8 mouse cellular contexts compared by ENCODE assay signal in genomic region chr11:93995111-93995719, GRCm38 (mm10). TPM values are rescaled to one million over a fixed set of nuclear protein-coding genes. Genes with fewer than 3 reads are reported as not detected.
DNase-seq lines count a peak whose midpoint lies in the region; ATAC-seq and TF ChIP-seq lines count a peak whose summit lies in the region.

No protein-coding gene starts in this region.

- H3K27ac ChIP-seq in ES-E14 (ENCODE audit: insufficient read depth, low read depth, low read length, poor library complexity, severe bottlenecking): peak overlapping the region; percentile 44
- H3K27ac ChIP-seq in forebrain, embryonic 15.5 days (replicated peaks): peak overlapping the region; percentile 94
- H3K27ac ChIP-seq in liver, postnatal 0 days (ENCODE audit: low read depth): peak overlapping the region; percentile 99
- H3K27ac ChIP-seq in neural tube, embryonic 13.5 days (replicated peaks): peak overlapping the region; percentile 95
- peak overlapping the region; percentile 87 for H3K27ac ChIP-seq in testis, adult 2 months (ENCODE audit: control insufficient read depth, insufficient read depth, low read depth, low read length)

- intact Hi-C loops in heart, postnatal 14 days (cut with DNase I): loop anchor here (5.0 kb wide), 1 partner anchor 38 kb away; the partner anchor contains the start of gene Nme2

- 11% methylated on average over 15 of the region's 15 CpGs for WGBS in forebrain, embryonic 15.5 days
- whole genome bisulfite sequencing in liver, postnatal 0 days (ENCODE audit: insufficient replicate concordance): 3% methylated on average over 15 of the region's 15 CpGs
- WGBS in neural tube, embryonic 13.5 days: 10% methylated on average over 15 of the region's 15 CpGs

- peak overlapping the region; percentile 87 for H3K4me2 ChIP-seq in forebrain, embryonic 15.5 days (replicated peaks)
- H3K4me2 ChIP-seq in liver, postnatal 0 days (ENCODE audit: low read depth, low read length): peak overlapping the region; percentile 76
- H3K4me2 ChIP-seq in neural tube, embryonic 13.5 days: peak overlapping the region; percentile 83

- no peak for TF ChIP-seq CTCF in liver, postnatal 0 days (IDR thresholded peaks at IDR 0.05; ENCODE audit: low read depth)
- no peak for TF ChIP-seq CTCF in testis, adult 2 months (IDR thresholded peaks at IDR 0.05; ENCODE audit: control insufficient read depth, insufficient read depth, insufficient replicate concordance, low read depth, low read length)

- peak; percentile 52; the same call in 1 of the 2 replicates for TF ChIP-seq POLR2A in testis, adult 2 months (IDR thresholded peaks at IDR 0.05; ENCODE audit: control insufficient read depth, low read depth, low read length)

- H3K27me3 ChIP-seq in forebrain, embryonic 15.5 days: no peaks in the 10 kb centered on the region
- H3K27me3 ChIP-seq in liver, postnatal 0 days (ENCODE audit: insufficient read depth, low read length): no peaks in the 10 kb centered on the region
- no peaks in the 10 kb centered on the region; the same call in 1 of the 2 replicates for H3K27me3 ChIP-seq in neural tube, embryonic 13.5 days
- H3K27me3 ChIP-seq in testis, adult 2 months (ENCODE audit: control insufficient read depth, insufficient read depth, low read length): no peaks in the 10 kb centered on the region

- H3K4me3 ChIP-seq in ES-E14 (ENCODE audit: insufficient read depth in 1 of 2, low read depth in 1 of 2, low read length in 2 of 2, poor library complexity in 1 of 2, severe bottlenecking in 1 of 2): peak overlapping the region; percentile 69 to 90
- H3K4me3 ChIP-seq in forebrain, embryonic 15.5 days: peak overlapping the region; percentile 85
- H3K4me3 ChIP-seq in liver, postnatal 0 days (ENCODE audit: low read depth, low read length): peak overlapping the region; percentile 96
- H3K4me3 ChIP-seq in neural tube, embryonic 13.5 days: peak overlapping the region; percentile 69
- H3K4me3 ChIP-seq in testis, adult 2 months (ENCODE audit: control insufficient read depth, low read depth, low read length): peak overlapping the region; percentile 86

- peak; percentile 6; the same call in 1 of the 2 replicates for TF ChIP-seq EP300 in liver, postnatal 0 days (IDR thresholded peaks at IDR 0.05; ENCODE audit: low read depth)

- H3K9me3 ChIP-seq in ES-E14 (ENCODE audit: control insufficient read depth, insufficient read depth, low read depth, low read length): no peaks in the 10 kb centered on the region
- H3K9me3 ChIP-seq in forebrain, embryonic 15.5 days: no peaks in the 10 kb centered on the region
- H3K9me3 ChIP-seq in liver, postnatal 0 days (ENCODE audit: low read length): no peaks in the 10 kb centered on the region
- H3K9me3 ChIP-seq in neural tube, embryonic 13.5 days: no peaks in the 10 kb centered on the region

- DNase-seq in ES-E14 (ENCODE audit: low read depth, low spot score): peak; percentile 67
- peak; percentile 83 for DNase-seq in cerebellum, adult 11-12 months
- DNase-seq in heart, postnatal 14 days: peak; percentile 81
- DNase-seq in layer of hippocampus, adult 11-12 months (ENCODE audit: low spot score): peak; percentile 81
- peak; percentile 75 for DNase-seq in liver, postnatal 0 days

- in situ Hi-C loops in ES-E14 (cut with MboI; ENCODE audit: low sequenced_read_pairs in 2 of 2, unreplicated experiment in 2 of 2): no loop called here

- no peaks in the 10 kb centered on the region for H3K36me3 ChIP-seq in ES-E14 (ENCODE audit: control insufficient read depth, insufficient read depth, low read length, poor library complexity, severe bottlenecking)
- H3K36me3 ChIP-seq in forebrain, embryonic 15.5 days: no peaks in the 10 kb centered on the region
- H3K36me3 ChIP-seq in liver, postnatal 0 days (replicated peaks; ENCODE audit: insufficient read depth, low read length): no peaks in the 10 kb centered on the region
- no peaks in the 10 kb centered on the region for H3K36me3 ChIP-seq in neural tube, embryonic 13.5 days
- H3K36me3 ChIP-seq in testis, adult 2 months (ENCODE audit: control insufficient read depth, insufficient read depth, low read length): no peaks in the 10 kb centered on the region; the same call in none of the 2 replicates

- ATAC-seq in forebrain, embryonic 15.5 days (replicated peaks): peak; percentile 59
- peak; percentile 63 for ATAC-seq in liver, postnatal 0 days
- ATAC-seq in neural tube, embryonic 13.5 days (ENCODE audit: low read depth): peak; percentile 57

- H3K4me1 ChIP-seq in ES-E14 (ENCODE audit: control insufficient read depth in 2 of 2, insufficient read depth in 2 of 2, low read length in 2 of 2, poor library complexity in 1 of 2): peaks cover 0 to 4% of the 10 kb centered on the region in 2 experiments; a peak in 2 of 4 replicates
- peaks cover 39% of the 10 kb centered on the region for H3K4me1 ChIP-seq in forebrain, embryonic 15.5 days
- peaks cover 24% of the 10 kb centered on the region for H3K4me1 ChIP-seq in liver, postnatal 0 days (ENCODE audit: insufficient read depth)
- peaks cover 42% of the 10 kb centered on the region for H3K4me1 ChIP-seq in neural tube, embryonic 13.5 days (replicated peaks)
- no peaks in the 10 kb centered on the region for H3K4me1 ChIP-seq in testis, adult 2 months (ENCODE audit: control insufficient read depth, insufficient read depth, low read length)

- H3K9ac ChIP-seq in ES-E14 (ENCODE audit: insufficient read depth, low read depth, low read length, poor library complexity, severe bottlenecking): peak overlapping the region; percentile 74
- peak overlapping the region; percentile 81 for H3K9ac ChIP-seq in forebrain, embryonic 15.5 days (replicated peaks)
- peak overlapping the region; percentile 76 for H3K9ac ChIP-seq in liver, postnatal 0 days (replicated peaks)
- peak overlapping the region; percentile 78 for H3K9ac ChIP-seq in neural tube, embryonic 13.5 days

TF ChIP-seq in ES-E14, 5 proteins besides CTCF, POLR2A, EP300 and RAD21:
- TF ChIP-seq ZC3H11A (IDR thresholded peaks at IDR 0.05; ENCODE audit: borderline replicate concordance, low read depth, low read length) (no peak), HCFC1 (IDR thresholded peaks at IDR 0.05; ENCODE audit: borderline replicate concordance, insufficient read depth, low read length) (no peak), ZNF384 (IDR thresholded peaks at IDR 0.05; ENCODE audit: low read depth, low read length) (no peak), CHD2 (IDR thresholded peaks at IDR 0.05; ENCODE audit: low read depth, low read length) (no peak), MAFK (IDR thresholded peaks at IDR 0.05; ENCODE audit: insufficient read depth, low read depth, low read length) (no peak)

RNA-seq across cellular contexts. Expression of gene Spag9, which starts 0.7 kb away (rescaled TPM):
- total RNA-seq in ES-E14 (2012; rRNA removed): 16.5 and 20.9 TPM in 2 replicates
- 90.9 and 96.7 TPM in 2 replicates for polyA plus RNA-seq in forebrain, embryonic 15.5 days (2015; fragmentation: Nextera tagmentation; extraction: Ambion mirVana)
- 100 to 1,000 TPM; 145 to 146 TPM for total RNA-seq in heart, postnatal 14 days (2021)
- polyA plus RNA-seq in liver, postnatal 0 days (2015; fragmentation: Nextera tagmentation; extraction: Ambion mirVana): 21.3 and 22.8 TPM in 2 replicates
- polyA plus RNA-seq in neural tube, embryonic 13.5 days (2015; fragmentation: Nextera tagmentation; extraction: Ambion mirVana): 82.4 and 83.4 TPM in 2 replicates
- 17.7 and 18.8 TPM in 2 replicates for polyA plus RNA-seq in testis, adult 2 months (2012; rRNA removed)

RNA-seq across cellular contexts. Expression of gene Nme1, which starts 26.9 kb away (rescaled TPM):
- total RNA-seq in ES-E14 (2012; rRNA removed): 141 and 163 TPM in 2 replicates
- polyA plus RNA-seq in forebrain, embryonic 15.5 days (2015; fragmentation: Nextera tagmentation; extraction: Ambion mirVana): 312 and 316 TPM in 2 replicates
- 10 to 100 TPM; 16.6 to 21.5 TPM for total RNA-seq in heart, postnatal 14 days (2021)
- polyA plus RNA-seq in liver, postnatal 0 days (2015; fragmentation: Nextera tagmentation; extraction: Ambion mirVana): 73.5 and 84.8 TPM in 2 replicates
- polyA plus RNA-seq in neural tube, embryonic 13.5 days (2015; fragmentation: Nextera tagmentation; extraction: Ambion mirVana): 302 and 356 TPM in 2 replicates
- 51.5 and 54.6 TPM in 2 replicates for polyA plus RNA-seq in testis, adult 2 months (2012; rRNA removed)

RNA-seq across cellular contexts. Expression of gene Gm20390, which starts 27.1 kb away (rescaled TPM):
- 342 and 419 TPM in 2 replicates for total RNA-seq in ES-E14 (2012; rRNA removed)
- 363 and 387 TPM in 2 replicates for polyA plus RNA-seq in forebrain, embryonic 15.5 days (2015; fragmentation: Nextera tagmentation; extraction: Ambion mirVana)
- 10 to 100 TPM; 16.9 to 26.8 TPM for total RNA-seq in heart, postnatal 14 days (2021)
- polyA plus RNA-seq in liver, postnatal 0 days (2015; fragmentation: Nextera tagmentation; extraction: Ambion mirVana): 143 and 158 TPM in 2 replicates
- 330 and 375 TPM in 2 replicates for polyA plus RNA-seq in neural tube, embryonic 13.5 days (2015; fragmentation: Nextera tagmentation; extraction: Ambion mirVana)
- 17.1 and 19.8 TPM in 2 replicates for polyA plus RNA-seq in testis, adult 2 months (2012; rRNA removed)

RNA-seq across cellular contexts. Expression of gene Nme2, which starts 39.2 kb away (rescaled TPM):
- 833 and 1,053 TPM in 2 replicates for total RNA-seq in ES-E14 (2012; rRNA removed)
- polyA plus RNA-seq in forebrain, embryonic 15.5 days (2015; fragmentation: Nextera tagmentation; extraction: Ambion mirVana): 105 and 106 TPM in 2 replicates
- total RNA-seq in heart, postnatal 14 days (2021): 1,000 to 10,000 TPM in 1 of 2 experiments, 100 to 1,000 TPM in 1; 981 to 1,061 TPM
- polyA plus RNA-seq in liver, postnatal 0 days (2015; fragmentation: Nextera tagmentation; extraction: Ambion mirVana): 166 and 188 TPM in 2 replicates
- polyA plus RNA-seq in neural tube, embryonic 13.5 days (2015; fragmentation: Nextera tagmentation; extraction: Ambion mirVana): 86.7 and 107 TPM in 2 replicates
- polyA plus RNA-seq in testis, adult 2 months (2012; rRNA removed): 52.8 and 55.1 TPM in 2 replicates

Comparison
In these comparisons a context has a peak if more than half of its experiments do, and no peak if none do; other contexts are left out.
1. Peak in every context shown above with its lines: DNase-seq, ATAC-seq, H3K4me3 ChIP-seq and H3K27ac ChIP-seq.
2. H3K27ac ChIP-seq: peak in every context shown above with its lines; median percentile 99 in liver, postnatal 0 days; 95 in neural tube, embryonic 13.5 days; 94 in forebrain, embryonic 15.5 days; 87 in testis, adult 2 months; 44 in ES-E14.